Mouse (Mus musculus) kidney, embryonic 15.5 days (tissue): ENCODE measurements around the gene Thap3. TPM values are rescaled to one million over a fixed set of nuclear protein-coding genes. Genes with fewer than 3 reads are reported as not detected.

Source experiments
- ATAC-seq: fragments of 200-750 bp; cut with Nextera tagmentation; replicated peaks from 2 replicates; pipeline ENCODE4 v1.8.0; 2017; ENCODE audit warnings: moderate TSS enrichment; ENCODE audit not compliant: low FRiP score
- H3K27ac ChIP-seq: fragments of 300-500 bp; sonication (generic); 2 replicates; pipeline ENCODE4 v1.5.1; 2015; ENCODE audit warnings: mild to moderate bottlenecking, inconsistent platforms
- H3K27me3 ChIP-seq: fragments of 300-500 bp; sonication (generic); 2 replicates; pipeline ENCODE4 v1.6.1; 2015; ENCODE audit warnings: inconsistent platforms
- H3K36me3 ChIP-seq: fragments of 300-500 bp; sonication (generic); 2 replicates; pipeline ENCODE4 v1.6.1; 2015; ENCODE audit warnings: inconsistent platforms
- H3K4me1 ChIP-seq: fragments of 300-500 bp; sonication (generic); 2 replicates; pipeline ENCODE4 v1.6.1; 2015; ENCODE audit warnings: inconsistent platforms
- H3K4me2 ChIP-seq: fragments of 300-500 bp; sonication (generic); 2 replicates; pipeline ENCODE4 v1.6.1; 2015; ENCODE audit warnings: moderate library complexity, mild to moderate bottlenecking, inconsistent platforms
- H3K4me3 ChIP-seq: fragments of 300-500 bp; sonication (generic); replicated peaks from 2 replicates; pipeline ENCODE4 v1.5.1; 2015; ENCODE audit warnings: mild to moderate bottlenecking, inconsistent platforms
- H3K9ac ChIP-seq: fragments of 300-500 bp; sonication (generic); 2 replicates; pipeline ENCODE4 v1.6.1; 2015; ENCODE audit warnings: mild to moderate bottlenecking, inconsistent platforms
- H3K9me3 ChIP-seq: fragments of 300-500 bp; sonication (generic); replicated peaks from 2 replicates; pipeline ENCODE4 v1.6.1; 2016; ENCODE audit warnings: inconsistent platforms
- WGBS: fragments of 180-500 bp; shearing (Covaris S2); methylation state at CpG from one replicate; pipeline ENCODE4 v1.1.7; 2015; ENCODE audit warnings: mixed read lengths; 5-methylcytosine and 5-hydroxymethylcytosine counted together
- polyA plus RNA-seq: library from polyadenylated mRNA; unstranded; fragments of >200 nt; fragmentation: Nextera tagmentation; extraction: Ambion mirVana; gene quantifications from 2 replicates; pipeline ENCODE4 v1.2.1, GENCODE M21; 2015

The Thap3 gene
- polyA plus RNA-seq, 1 experiment from 2014 or later = 44.8 TPM

DNA sequence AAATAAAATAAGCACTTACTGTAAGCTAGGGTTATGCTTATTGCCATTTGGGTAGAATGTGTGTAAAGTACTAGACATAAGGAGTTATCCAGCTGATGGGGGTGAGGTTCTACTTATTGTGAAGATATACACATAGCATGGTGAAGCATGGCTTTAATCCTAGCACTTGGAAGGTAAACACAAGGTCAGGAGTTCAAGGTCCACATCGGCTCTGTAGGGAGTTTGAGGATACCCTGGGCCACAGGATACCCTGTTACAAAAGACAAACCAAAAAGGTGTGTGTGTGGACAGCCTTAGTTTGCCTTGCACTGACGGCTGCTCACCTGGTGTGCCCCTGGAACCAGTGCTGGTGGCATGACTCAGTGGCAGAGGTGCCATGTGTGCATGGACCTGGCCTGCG is 50.7 kb downstream of the Thap3 start:
- WGBS = 88% methylated on average over 3 of the region's 3 CpGs
- H3K4me1 ChIP-seq = peaks cover 23% of the 10 kb centered on the region
- no peak overlapping the region for H3K9ac ChIP-seq
- H3K4me3 ChIP-seq = no peak overlapping the region
- H3K27me3 ChIP-seq = no peaks in the 10 kb centered on the region
- ATAC-seq = no peak
- H3K27ac ChIP-seq = no peak overlapping the region
- H3K4me2 ChIP-seq = no peak overlapping the region
- H3K9me3 ChIP-seq = no peaks in the 10 kb centered on the region
- 0 out of 2 replicates have a peak, but pooled peaks cover 3% of the 10 kb centered on the region for H3K36me3 ChIP-seq

- 0 out of 2 replicates have a peak, but pooled peaks cover 3% of the 10 kb centered on the region for H3K36me3 ChIP-seq
- ATAC-seq = no peak
- no peaks in the 10 kb centered on the region for H3K27me3 ChIP-seq
- no peak overlapping the region for H3K4me3 ChIP-seq
- H3K9me3 ChIP-seq = no peaks in the 10 kb centered on the region
- 85% methylated on average over 13 of the region's 13 CpGs for WGBS
- H3K9ac ChIP-seq = no peak overlapping the region
- H3K4me1 ChIP-seq = peaks cover 23% of the 10 kb centered on the region
- H3K27ac ChIP-seq = no peak overlapping the region
- H3K4me2 ChIP-seq = no peak overlapping the region
These were observed 51.4 kb downstream of the Thap3 start for GRCm38 (mm10) chr4:151937441-151937840.

DNA sequence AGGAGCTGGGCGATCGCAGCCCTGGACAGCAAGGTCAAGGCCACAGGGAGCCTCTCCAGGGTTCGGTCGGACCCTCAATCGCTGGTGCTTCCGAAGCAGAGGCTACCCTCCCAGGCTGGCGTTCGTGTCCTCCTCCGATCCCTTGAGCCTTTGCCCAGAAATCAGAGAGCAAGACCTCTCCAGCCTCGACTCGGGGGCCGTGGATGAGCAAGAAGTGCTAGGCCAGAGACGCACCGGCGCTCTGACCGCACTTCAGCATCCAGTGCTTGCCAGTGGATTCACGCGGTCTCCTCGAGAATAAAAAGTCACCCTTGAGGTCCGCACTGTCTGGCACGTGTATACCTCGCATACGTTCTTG is 54.6 kb downstream of the Thap3 start:
- 0 out of 2 replicates have a peak, but pooled peaks cover 3% of the 10 kb centered on the region for H3K36me3 ChIP-seq
- H3K4me3 ChIP-seq = peak overlapping the region; percentile 95
- peak overlapping the region; percentile 51; the same call in 1 of the 2 replicates for H3K27ac ChIP-seq
- H3K9me3 ChIP-seq = no peaks in the 10 kb centered on the region
- peaks cover 23% of the 10 kb centered on the region for H3K4me1 ChIP-seq
- no peaks in the 10 kb centered on the region for H3K27me3 ChIP-seq
- under 1% methylated on average over 23 of the region's 23 CpGs for WGBS
- H3K9ac ChIP-seq = peak overlapping the region; percentile 97
- H3K4me2 ChIP-seq = peak overlapping the region; percentile 90
- no peak for ATAC-seq

DNA sequence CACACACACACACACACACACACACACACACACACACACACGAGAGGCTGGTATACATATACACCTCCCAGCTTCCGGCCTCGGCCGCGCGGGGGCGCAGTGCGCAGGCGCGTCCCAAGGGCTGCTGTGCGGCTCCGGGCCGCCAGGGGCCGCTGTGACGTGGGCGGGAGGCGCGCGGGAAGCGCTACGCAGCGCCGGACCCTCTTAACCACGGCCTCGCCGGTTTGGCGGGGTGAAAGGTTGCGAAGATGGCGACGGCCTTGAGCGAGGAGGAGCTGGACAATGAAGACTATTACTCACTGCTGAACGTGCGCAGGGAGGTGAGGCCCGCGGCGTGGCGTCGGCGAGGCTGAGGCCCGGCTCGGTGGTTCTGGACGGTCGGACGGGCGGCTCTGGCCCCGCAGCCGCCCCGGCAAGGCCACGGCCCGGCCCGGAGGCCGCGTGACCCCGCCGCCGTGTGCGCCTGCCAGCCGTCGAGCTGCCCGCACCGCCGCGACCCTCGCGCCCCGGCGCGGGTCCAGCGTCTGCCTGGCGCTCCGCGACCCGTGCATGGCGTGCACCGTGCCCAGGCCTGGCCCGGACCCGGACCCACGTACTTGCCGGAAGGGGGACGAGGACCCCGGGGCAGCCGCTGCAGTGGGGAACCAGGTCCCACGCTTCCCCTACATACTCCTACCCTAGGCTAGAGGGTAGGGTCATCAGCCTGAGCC is 55.1 kb downstream of the Thap3 start, which contains the start of gene Dnajc11:
Gene Dnajc11, plus strand, starts transcription at position 187 of the 710 bp plus-strand sequence.
- Histone ChIP-seq H3K4me2 (peak within 1 kb of the TSS; percentile 90), H3K27ac (peak within 1 kb of the TSS; percentile 51; the same call in 1 of the 2 replicates), H3K4me1 (peaks cover 23% of the 10 kb centered on the region), H3K36me3 (0 out of 2 replicates have a peak, but pooled peaks cover 3% of the 10 kb centered on the region), H3K4me3 (peak within 1 kb of the TSS; percentile 95), H3K9me3 (no peaks in the 10 kb centered on the region), H3K9ac (peak within 1 kb of the TSS; percentile 97), H3K27me3 (no peaks in the 10 kb centered on the region)
- under 1% methylated on average over 74 of the region's 83 CpGs for WGBS
- peak; percentile 94 for ATAC-seq

Other genes with a start within 250 kb of the Thap3 start
- gene Camta1, start 127.1 kb downstream of the Thap3 start, polyA plus RNA-seq = 87.9 and 104 TPM in 2 replicates
- 77.6 and 78.3 TPM in 2 replicates for gene Dnajc11, start 55.3 kb downstream of the Thap3 start, polyA plus RNA-seq
- gene Phf13, start 7.3 kb upstream of the Thap3 start, polyA plus RNA-seq = 31.2 and 32.1 TPM in 2 replicates
- gene Klhl21, start 19.8 kb upstream of the Thap3 start, polyA plus RNA-seq = 11.7 and 12.5 TPM in 2 replicates
- 17.7 and 23.8 TPM in 2 replicates for gene Zbtb48, start 38.7 kb upstream of the Thap3 start, polyA plus RNA-seq
- gene Tas1r1, start 49.6 kb upstream of the Thap3 start, polyA plus RNA-seq = 0.45 and 0.86 TPM in 2 replicates
- gene Nol9, start 50.3 kb upstream of the Thap3 start, polyA plus RNA-seq = 33.5 and 36.8 TPM in 2 replicates
- 19.8 and 20.9 TPM in 2 replicates for gene Plekhg5, start 83.5 kb upstream of the Thap3 start, polyA plus RNA-seq
- 1.5 and 2.4 TPM in 2 replicates for gene Tnfrsf25, start 126.9 kb upstream of the Thap3 start, polyA plus RNA-seq
- 25.5 and 28.1 TPM in 2 replicates for gene Espn, start 163.4 kb upstream of the Thap3 start, polyA plus RNA-seq
- gene Hes2, start 169.9 kb upstream of the Thap3 start, polyA plus RNA-seq = 0.08 and 0.17 TPM in 2 replicates
- 65.6 and 71.7 TPM in 2 replicates for gene Acot7, start 189.1 kb upstream of the Thap3 start, polyA plus RNA-seq